Mouse (Mus musculus): ENCODE measurements around the gene Psrc1.

Gene Psrc1

DNA sequence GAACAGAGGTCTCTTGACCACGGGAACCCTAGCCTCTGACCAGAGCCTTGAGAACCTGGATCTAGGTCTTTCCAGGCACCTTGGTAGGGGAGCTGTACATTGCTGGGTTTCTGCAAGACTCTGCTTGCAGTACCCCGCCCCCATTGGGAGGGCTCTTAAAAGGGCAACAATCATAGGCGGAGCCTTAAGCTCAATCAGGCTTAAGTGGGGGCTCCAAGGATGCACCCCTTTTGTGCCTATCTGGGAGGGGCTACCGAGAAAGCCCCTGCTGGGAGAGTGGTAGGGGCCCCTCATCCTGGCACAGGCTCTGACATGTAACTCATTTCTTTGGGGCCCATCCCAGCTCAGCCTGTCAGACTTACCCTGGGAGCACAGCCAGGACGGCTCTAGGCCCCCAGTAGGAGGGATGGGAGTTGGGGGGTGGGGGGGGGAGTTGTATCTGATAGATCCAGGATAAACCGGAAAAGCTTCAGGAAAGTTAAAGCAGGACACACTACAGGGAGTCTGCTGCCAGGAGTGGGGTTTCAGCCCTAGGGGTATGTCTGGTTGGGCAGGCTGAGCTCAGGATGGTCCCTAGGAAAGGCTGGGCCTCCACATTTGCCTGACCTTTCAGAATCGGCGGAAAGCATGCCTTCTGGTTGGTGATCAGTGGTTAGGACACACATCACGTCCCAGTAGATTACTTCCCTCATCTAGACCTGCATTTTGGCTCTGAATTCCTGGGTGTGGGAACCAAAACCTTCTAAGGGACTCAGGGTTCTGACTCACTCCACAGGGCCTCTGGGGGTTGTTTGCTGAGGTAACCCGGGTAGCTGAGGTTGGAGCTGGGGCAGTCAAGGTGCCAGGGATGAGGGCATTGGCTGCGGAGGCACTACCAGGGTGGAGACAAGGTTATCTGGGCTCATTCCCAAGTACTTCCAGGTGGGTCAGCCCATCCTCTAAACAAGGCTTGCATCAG is 40.5 kb downstream of the Psrc1 start:
- no peak for DNase-seq (ENCODE audit: low spot score in 2 of 2)

DNA sequence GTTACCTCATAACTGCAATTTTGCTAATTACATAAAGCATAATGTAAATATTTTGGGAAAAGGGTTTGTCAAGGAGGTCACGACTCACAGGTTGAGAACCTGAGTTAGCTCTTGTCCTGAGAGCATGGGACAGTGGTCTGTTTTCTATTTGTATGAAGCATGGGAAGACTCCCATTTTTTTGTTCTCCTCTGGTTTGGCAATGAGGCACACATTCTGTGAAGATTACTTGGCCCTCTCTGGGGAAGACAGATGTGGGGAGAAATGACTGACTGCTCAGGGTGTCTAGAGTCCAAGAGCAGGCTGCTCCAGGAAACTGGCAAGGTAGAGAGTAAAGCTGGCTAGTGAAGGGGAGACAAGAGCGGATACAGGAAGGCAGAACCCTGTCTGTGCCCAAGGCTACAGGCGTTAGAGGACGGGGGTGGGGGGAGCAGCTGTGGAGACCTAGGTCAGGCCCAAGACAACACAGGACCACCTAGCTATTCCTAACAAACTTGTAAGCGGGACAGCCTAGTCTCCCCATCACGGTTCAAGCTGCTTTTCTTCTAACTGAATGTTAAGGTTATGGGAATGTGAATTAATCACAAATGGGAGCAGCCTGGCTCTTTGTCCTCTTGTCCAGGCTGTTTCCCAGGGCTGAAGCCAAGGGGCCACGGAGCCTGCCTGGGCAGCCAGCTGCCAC is 41.4 kb downstream of the Psrc1 start:
- no peak for DNase-seq (ENCODE audit: low spot score in 2 of 2)

DNA sequence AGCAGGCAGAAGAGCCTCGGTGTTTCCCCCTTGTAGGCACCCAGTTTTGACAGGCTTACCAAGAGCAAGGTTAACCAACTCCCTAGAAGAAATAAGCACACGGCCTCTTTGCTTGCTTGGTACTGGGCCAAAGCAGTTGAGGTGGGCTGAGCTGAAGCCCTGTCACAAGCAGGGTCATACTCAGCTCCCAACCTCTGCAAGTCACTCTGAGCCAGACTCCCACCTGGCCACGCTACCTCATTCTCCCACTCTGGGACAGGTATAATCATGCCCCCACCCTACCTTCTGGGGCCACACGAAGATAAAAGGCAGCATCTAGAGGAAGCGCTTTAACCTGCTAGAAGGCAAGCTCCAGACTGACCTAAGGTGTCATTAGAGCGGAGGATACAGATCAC is 42.0 kb downstream of the Psrc1 start:
- DNase-seq (ENCODE audit: low spot score in 2 of 2), result no peak

DNA sequence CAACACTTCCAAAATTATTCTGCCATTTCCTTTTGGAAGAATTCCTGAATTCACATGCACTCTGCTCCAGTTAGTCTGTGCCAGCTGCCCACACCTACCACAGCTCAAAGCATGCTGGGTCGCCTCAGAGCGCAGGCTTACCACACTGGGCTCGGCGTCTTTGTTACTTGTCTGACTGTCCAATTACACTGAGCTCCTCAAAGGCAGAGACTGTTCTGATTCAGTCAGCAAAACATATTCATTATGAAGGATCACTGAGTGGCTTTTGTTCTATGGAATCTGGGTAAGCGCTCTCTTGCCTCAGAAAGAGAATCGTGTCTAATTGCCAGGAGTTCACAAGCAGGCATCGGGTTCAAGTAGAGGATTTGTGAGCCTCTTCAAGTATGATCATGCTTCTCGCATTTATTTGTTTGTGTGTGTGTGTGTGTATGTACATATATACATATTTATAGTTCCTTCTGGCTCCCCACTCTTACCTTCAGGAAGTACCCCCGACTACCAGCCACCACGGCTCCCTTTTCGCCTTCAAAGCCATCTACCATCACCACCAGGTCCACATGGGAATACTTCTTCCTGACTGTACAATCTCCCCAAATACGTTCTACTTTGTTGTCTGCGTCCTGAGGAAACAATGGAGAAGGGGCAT is 49.0 kb downstream of the Psrc1 start:
- no peak for DNase-seq (ENCODE audit: low spot score in 2 of 2)

DNA sequence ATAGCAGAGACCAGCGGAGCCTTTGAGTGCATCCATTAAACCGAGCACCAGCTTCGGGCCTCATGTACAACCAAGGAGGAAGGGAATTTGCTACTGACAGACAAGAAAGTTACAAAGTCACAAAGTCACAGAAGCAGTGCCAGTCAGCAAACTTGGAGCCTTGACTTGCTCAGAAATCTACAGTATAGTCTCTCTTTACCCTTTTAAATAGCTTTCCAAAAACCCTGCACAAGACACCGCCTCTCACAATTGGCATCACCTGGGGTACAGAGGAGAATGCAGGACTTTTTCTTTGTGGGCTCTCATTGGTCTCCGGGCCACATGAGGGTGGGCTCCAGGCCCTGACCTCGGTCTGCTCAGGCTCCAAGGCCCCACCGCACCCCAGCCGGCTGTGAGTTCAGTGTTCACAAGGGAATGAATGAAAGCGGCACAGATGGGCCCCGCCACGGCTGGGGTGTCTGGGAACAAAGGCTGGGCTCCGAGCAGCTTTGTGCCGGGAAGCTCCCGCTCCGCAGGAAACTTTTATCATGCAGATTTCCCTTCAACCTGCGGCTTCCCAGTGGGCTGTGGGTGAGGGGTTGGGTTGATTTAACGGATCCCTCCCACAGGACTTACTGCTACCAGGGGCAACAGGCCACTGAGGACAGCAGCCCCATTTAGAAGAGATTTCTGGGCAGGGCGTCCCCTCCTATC is 49.7 kb downstream of the Psrc1 start:
- peak in 1 of 2 experiments; percentile 35 for DNase-seq (ENCODE audit: low spot score in 2 of 2)

DNA sequence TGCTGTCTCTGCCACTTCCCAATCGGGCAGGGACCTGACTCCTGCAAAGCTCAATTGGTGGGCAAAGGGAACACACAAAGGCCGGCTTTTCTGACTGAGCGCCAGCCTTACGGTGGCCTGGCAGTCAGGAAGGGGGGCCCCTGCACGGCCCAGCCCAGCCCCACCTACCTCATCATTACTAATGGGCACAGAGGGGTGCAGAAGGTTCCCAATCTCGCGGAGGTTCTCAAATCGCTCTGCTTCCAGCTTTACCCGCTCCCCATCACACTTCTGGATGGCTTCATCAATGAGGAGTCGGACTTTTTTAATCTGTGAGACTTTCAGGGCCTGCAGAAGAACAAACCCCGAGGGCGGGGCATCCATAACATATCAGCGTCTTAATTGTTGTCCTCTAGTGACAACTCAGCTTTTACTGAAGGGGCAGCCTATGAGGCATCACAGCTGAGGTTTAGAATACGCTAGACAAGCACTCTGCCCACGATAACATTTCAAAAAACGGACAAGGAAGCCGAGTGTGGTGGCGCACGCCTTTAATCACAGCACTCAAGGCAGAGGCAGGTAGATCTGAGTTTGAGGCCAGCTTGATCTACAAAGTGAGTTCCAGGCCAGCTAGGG is 50.3 kb downstream of the Psrc1 start:
- DNase-seq (ENCODE audit: low spot score in 2 of 2), result no peak

DNA sequence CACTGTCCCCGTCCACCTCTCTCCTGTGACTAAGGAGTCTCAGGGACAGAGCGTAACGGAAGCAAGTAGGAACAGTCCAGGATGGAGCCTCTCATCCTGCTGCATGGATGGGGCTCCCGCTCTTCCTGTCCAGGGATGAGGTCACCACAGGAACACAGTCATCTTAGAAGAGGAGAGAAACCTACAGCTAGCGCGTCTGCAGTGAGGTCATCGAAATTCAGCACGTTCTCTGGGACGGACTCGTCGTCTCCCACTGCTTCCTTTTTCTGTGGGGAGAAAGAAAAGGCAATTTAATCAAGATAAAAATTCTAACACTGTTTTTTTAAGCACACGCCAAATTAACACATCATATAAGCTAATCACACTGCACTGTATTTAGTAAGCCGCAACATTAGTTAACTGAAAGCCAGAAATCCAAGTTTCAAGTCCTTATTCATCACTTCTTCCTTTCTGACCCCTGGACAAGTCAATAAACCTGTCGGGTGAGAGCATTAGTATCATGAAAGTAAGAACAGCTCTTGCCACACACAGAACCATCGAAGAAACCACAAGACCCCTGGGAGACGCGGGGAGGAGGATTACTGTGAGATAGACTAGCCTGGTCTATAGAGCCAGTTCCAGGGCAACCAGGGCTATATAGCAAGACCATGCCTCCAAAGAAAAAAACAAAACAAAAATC is 52.2 kb downstream of the Psrc1 start:
- no peak for DNase-seq (ENCODE audit: low spot score in 2 of 2)

DNA sequence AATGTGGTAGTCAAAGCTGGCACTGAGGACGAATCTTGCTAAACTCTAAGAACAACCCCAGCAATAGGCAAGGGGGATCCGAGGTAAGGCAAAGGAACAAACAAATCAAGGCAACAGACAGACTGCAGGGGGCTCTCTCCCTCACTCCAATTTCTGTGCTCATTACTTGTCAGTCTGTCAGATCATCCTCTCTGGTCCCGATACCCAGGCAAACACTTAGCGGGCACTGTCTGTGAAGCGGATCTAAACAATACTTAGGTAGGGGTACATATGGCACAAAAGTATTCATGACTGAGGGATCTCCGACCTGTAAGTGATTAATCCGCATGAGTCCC is 52.7 kb downstream of the Psrc1 start:
- DNase-seq (ENCODE audit: low spot score in 2 of 2), result no peak

Measured in cerebellum, postnatal 4 days (tissue).